Mouse (Mus musculus) thymus, postnatal 14 days (tissue): ENCODE results near the gene Zfp658.

Experiments
- DNase-seq: peaks from one replicate; pipeline ENCODE4 v3.0.0; 2021

Zfp658 gene

GRCm38 (mm10) chr7:43584790-43585189, 22.7 kb downstream of the Zfp658 start:
- peak; percentile 16 for DNase-seq

- no peak for DNase-seq
Measured at GRCm38 (mm10) chr7:43601884-43602283, 39.8 kb downstream of the Zfp658 start.

- peak; percentile 45 for DNase-seq
Measured at GRCm38 (mm10) chr7:43606896-43607742, 45.1 kb downstream of the Zfp658 start, which contains the start of gene Zfp819. Gene Zfp819, plus strand, starts transcription at chr7:43607169.

GRCm38 (mm10) chr7:43607743-43608287, 45.8 kb downstream of the Zfp658 start:
- no peak for DNase-seq

GRCm38 (mm10) chr7:43608316-43608824, 46.3 kb downstream of the Zfp658 start:
- DNase-seq: no peak

- no peak for DNase-seq
Measured at GRCm38 (mm10) chr7:43613816-43614551, 51.9 kb downstream of the Zfp658 start.

GRCm38 (mm10) chr7:43622927-43623326, 60.9 kb downstream of the Zfp658 start:
- no peak for DNase-seq

GRCm38 (mm10) chr7:43623819-43624218, 61.8 kb downstream of the Zfp658 start:
- DNase-seq: no peak
